Mouse (Mus musculus): ENCODE measurements around the gene Pomt2.

GRCm38 (mm10) chr12:87093671-87094070 is 54.1 kb downstream of the Pomt2 start:
- TF ChIP-seq CTCF (IDR thresholded peaks at IDR 0.05) = no peak
- TF ChIP-seq EP300 (IDR thresholded peaks at IDR 0.05) = no peak

Data from lung, postnatal 0 days (tissue).